Mouse (Mus musculus): ENCODE results near the gene Qdpr. TPM values are rescaled to one million over a fixed set of nuclear protein-coding genes. Genes with fewer than 3 reads are reported as not detected.

Qdpr gene
- total and polyA plus RNA-seq, 3 experiments: 29.9 to 65.5 (median 32.3) TPM

- DNase-seq (ENCODE audit: low spot score): no peak
- Histone ChIP-seq H3K4me1 (ENCODE audit: insufficient read depth, low read depth, low read length) (peaks cover 35% of the 10 kb centered on the region), H3K4me3 (ENCODE audit: low read depth, low read length) (peak overlapping the region; percentile 82)
These were observed 44.2 kb upstream of the Qdpr start for GRCm38 (mm10) chr5:45494093-45494755.

GRCm38 (mm10) chr5:45493191-45494092 is 43.4 kb upstream of the Qdpr start, which contains the start of gene Lap3:
Lap3 (plus strand) TSS chr5:45493374.
- H3K4me1 ChIP-seq (ENCODE audit: insufficient read depth, low read depth, low read length): peaks cover 35% of the 10 kb centered on the region
- ATAC-seq (ENCODE audit: extremely low read depth, insufficient number of reproducible peaks, low FRiP score, poor library complexity, severe bottlenecking) (peak; percentile 84), DNase-seq (ENCODE audit: low spot score) (peak; percentile 95)
- no peaks in the 10 kb centered on the region for H3K9me3 ChIP-seq (replicated peaks)
- peaks cover 15% of the 10 kb centered on the region for H3K27me3 ChIP-seq (ENCODE audit: insufficient read depth, low read length)
- no peak for TF ChIP-seq POLR2AphosphoS5 (IDR thresholded peaks at IDR 0.05; ENCODE audit: insufficient replicate concordance, low read depth, low read length)
- no peak for TF ChIP-seq GATA1 (IDR thresholded peaks at IDR 0.05; ENCODE audit: borderline replicate concordance, low read length)
- TF ChIP-seq CTCF (IDR thresholded peaks at IDR 0.05; ENCODE audit: low read depth, low read length): no peak
- TF ChIP-seq GATA2 (IDR thresholded peaks at IDR 0.05; ENCODE audit: borderline replicate concordance, low read depth, low read length): no peak
- H3K4me3 ChIP-seq (ENCODE audit: low read depth, low read length): peak within 1 kb of the TSS; percentile 82
- peaks cover 40% of the 10 kb centered on the region for H3K36me3 ChIP-seq (replicated peaks)

More at GRCm38 (mm10) chr5:45494093-45494755, 44.2 kb upstream of the Qdpr start:
- Histone ChIP-seq H3K9me3 (replicated peaks) (no peaks in the 10 kb centered on the region), H3K27me3 (ENCODE audit: insufficient read depth, low read length) (peaks cover 15% of the 10 kb centered on the region), H3K36me3 (replicated peaks) (peaks cover 48% of the 10 kb centered on the region)
- no peak for ATAC-seq (ENCODE audit: extremely low read depth, insufficient number of reproducible peaks, low FRiP score, poor library complexity, severe bottlenecking)
- TF ChIP-seq POLR2AphosphoS5 (IDR thresholded peaks at IDR 0.05; ENCODE audit: insufficient replicate concordance, low read depth, low read length): no peak
- TF ChIP-seq GATA2 (IDR thresholded peaks at IDR 0.05; ENCODE audit: borderline replicate concordance, low read depth, low read length): no peak
- no peak for TF ChIP-seq GATA1 (IDR thresholded peaks at IDR 0.05; ENCODE audit: borderline replicate concordance, low read length)
- TF ChIP-seq TAL1 (conservative IDR thresholded peaks at IDR 0.05; ENCODE audit: low read depth, low read length): no peak
- no peak for TF ChIP-seq CTCF (IDR thresholded peaks at IDR 0.05; ENCODE audit: low read depth, low read length)

- DNase-seq (ENCODE audit: low spot score) (no peak), ATAC-seq (ENCODE audit: extremely low read depth, insufficient number of reproducible peaks, low FRiP score, poor library complexity, severe bottlenecking) (no peak)
- Histone ChIP-seq H3K4me3 (ENCODE audit: low read depth, low read length) (no peak overlapping the region), H3K9me3 (replicated peaks) (no peaks in the 10 kb centered on the region), H3K36me3 (replicated peaks) (peaks cover 23% of the 10 kb centered on the region), H3K4me1 (ENCODE audit: insufficient read depth, low read depth, low read length) (peaks cover 35% of the 10 kb centered on the region), H3K27me3 (ENCODE audit: insufficient read depth, low read length) (peaks cover 20% of the 10 kb centered on the region)
- TF ChIP-seq POLR2AphosphoS5 (IDR thresholded peaks at IDR 0.05; ENCODE audit: insufficient replicate concordance, low read depth, low read length) (no peak), CTCF (IDR thresholded peaks at IDR 0.05; ENCODE audit: low read depth, low read length) (no peak), GATA1 (IDR thresholded peaks at IDR 0.05; ENCODE audit: borderline replicate concordance, low read length) (no peak), GATA2 (IDR thresholded peaks at IDR 0.05; ENCODE audit: borderline replicate concordance, low read depth, low read length) (no peak), TAL1 (conservative IDR thresholded peaks at IDR 0.05; ENCODE audit: low read depth, low read length) (no peak)
These were observed 41.7 kb upstream of the Qdpr start for GRCm38 (mm10) chr5:45491776-45492175.

GRCm38 (mm10) chr5:45483654-45484053 is 33.6 kb upstream of the Qdpr start:
- Histone ChIP-seq H3K9me3 (replicated peaks) (no peaks in the 10 kb centered on the region), H3K27me3 (ENCODE audit: insufficient read depth, low read length) (peaks cover 22% of the 10 kb centered on the region; the same call in 1 of the 2 replicates), H3K4me1 (ENCODE audit: insufficient read depth, low read depth, low read length) (no peaks in the 10 kb centered on the region), H3K36me3 (replicated peaks) (no peaks in the 10 kb centered on the region), H3K4me3 (ENCODE audit: low read depth, low read length) (no peak overlapping the region)
- no peak for DNase-seq (ENCODE audit: low spot score)
- ATAC-seq (ENCODE audit: extremely low read depth, insufficient number of reproducible peaks, low FRiP score, poor library complexity, severe bottlenecking): no peak
- no peak for TF ChIP-seq CTCF (IDR thresholded peaks at IDR 0.05; ENCODE audit: low read depth, low read length)
- no peak for TF ChIP-seq TAL1 (conservative IDR thresholded peaks at IDR 0.05; ENCODE audit: low read depth, low read length)
- TF ChIP-seq POLR2AphosphoS5 (IDR thresholded peaks at IDR 0.05; ENCODE audit: insufficient replicate concordance, low read depth, low read length): no peak
- no peak for TF ChIP-seq GATA2 (IDR thresholded peaks at IDR 0.05; ENCODE audit: borderline replicate concordance, low read depth, low read length)
- TF ChIP-seq GATA1 (IDR thresholded peaks at IDR 0.05; ENCODE audit: borderline replicate concordance, low read length): no peak

GRCm38 (mm10) chr5:45482607-45483006 is 32.6 kb upstream of the Qdpr start:
- H3K4me1 ChIP-seq (ENCODE audit: insufficient read depth, low read depth, low read length): no peaks in the 10 kb centered on the region
- H3K27me3 ChIP-seq (ENCODE audit: insufficient read depth, low read length): peaks cover 23% of the 10 kb centered on the region
- no peak overlapping the region for H3K4me3 ChIP-seq (ENCODE audit: low read depth, low read length)
- H3K36me3 ChIP-seq (replicated peaks): no peaks in the 10 kb centered on the region
- no peak for TF ChIP-seq TAL1 (conservative IDR thresholded peaks at IDR 0.05; ENCODE audit: low read depth, low read length)
- no peak for TF ChIP-seq CTCF (IDR thresholded peaks at IDR 0.05; ENCODE audit: low read depth, low read length)
- TF ChIP-seq POLR2AphosphoS5 (IDR thresholded peaks at IDR 0.05; ENCODE audit: insufficient replicate concordance, low read depth, low read length): no peak
- no peak for TF ChIP-seq GATA2 (IDR thresholded peaks at IDR 0.05; ENCODE audit: borderline replicate concordance, low read depth, low read length)
- TF ChIP-seq GATA1 (IDR thresholded peaks at IDR 0.05; ENCODE audit: borderline replicate concordance, low read length): no peak
- H3K9me3 ChIP-seq (replicated peaks): no peaks in the 10 kb centered on the region
- ATAC-seq (ENCODE audit: extremely low read depth, insufficient number of reproducible peaks, low FRiP score, poor library complexity, severe bottlenecking) (no peak), DNase-seq (ENCODE audit: low spot score) (no peak)

- Histone ChIP-seq H3K4me3 (ENCODE audit: low read depth, low read length) (no peak overlapping the region), H3K27me3 (ENCODE audit: insufficient read depth, low read length) (peaks cover 18% of the 10 kb centered on the region), H3K36me3 (replicated peaks) (no peaks in the 10 kb centered on the region), H3K4me1 (ENCODE audit: insufficient read depth, low read depth, low read length) (no peaks in the 10 kb centered on the region), H3K9me3 (replicated peaks) (no peaks in the 10 kb centered on the region)
- DNase-seq (ENCODE audit: low spot score) (no peak), ATAC-seq (ENCODE audit: extremely low read depth, insufficient number of reproducible peaks, low FRiP score, poor library complexity, severe bottlenecking) (no peak)
- TF ChIP-seq CTCF (IDR thresholded peaks at IDR 0.05; ENCODE audit: low read depth, low read length) (no peak), TAL1 (conservative IDR thresholded peaks at IDR 0.05; ENCODE audit: low read depth, low read length) (no peak), GATA1 (IDR thresholded peaks at IDR 0.05; ENCODE audit: borderline replicate concordance, low read length) (no peak), GATA2 (IDR thresholded peaks at IDR 0.05; ENCODE audit: borderline replicate concordance, low read depth, low read length) (no peak), POLR2AphosphoS5 (IDR thresholded peaks at IDR 0.05; ENCODE audit: insufficient replicate concordance, low read depth, low read length) (no peak)
These were observed 31.1 kb upstream of the Qdpr start for GRCm38 (mm10) chr5:45481125-45481524.
